Mouse (Mus musculus): Measurements from ENCODE around the gene Slc29a1. TPM values are rescaled to one million over a fixed set of nuclear protein-coding genes. Genes with fewer than 3 reads are reported as not detected.

The Slc29a1 gene
- polyA plus RNA-seq, 1 experiment, result 52.9 TPM

- WGBS, result 87% methylated on average over 8 of the region's 8 CpGs
- no peak for DNase-seq (ENCODE audit: low read depth, low spot score)
These were observed 24.1 kb downstream of the Slc29a1 start for GRCm38 (mm10) chr17:45575123-45575897.

DNA sequence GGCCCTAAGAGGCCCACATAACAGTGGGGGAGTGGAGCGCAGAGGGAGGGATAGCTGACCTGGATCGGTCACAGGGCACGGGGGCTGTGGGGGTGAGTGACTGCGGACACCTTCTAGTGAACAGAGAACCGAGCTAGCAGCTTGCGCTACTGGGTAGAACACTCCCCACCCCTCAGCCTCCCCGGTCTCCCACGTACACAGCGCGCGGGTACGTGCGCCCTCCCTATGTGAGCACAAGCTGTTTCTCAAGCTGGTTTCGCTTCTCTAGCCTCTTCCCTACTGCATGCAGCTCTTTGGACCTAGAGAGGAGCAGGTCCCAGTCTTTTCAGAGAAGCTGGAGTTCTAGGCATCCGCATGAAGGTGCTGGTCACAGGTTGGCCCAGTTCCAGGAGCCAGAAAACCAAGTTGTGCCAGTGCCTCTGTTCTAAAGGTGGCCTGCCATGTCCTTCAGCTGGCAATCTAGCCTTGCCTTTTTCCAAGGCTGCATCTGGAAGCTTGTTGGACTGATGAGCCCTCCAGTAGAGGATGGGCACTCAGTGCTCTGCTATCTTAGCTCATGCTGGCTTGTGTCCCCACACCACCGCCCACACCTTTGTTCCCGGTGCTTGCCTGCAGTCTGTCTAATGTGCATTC is 25.2 kb downstream of the Slc29a1 start:
- 3% methylated on average over 17 of the region's 17 CpGs for WGBS
- no peak for DNase-seq (ENCODE audit: low read depth, low spot score)

GRCm38 (mm10) chr17:45573780-45574123 is 25.7 kb downstream of the Slc29a1 start:
- under 1% methylated on average over 18 of the region's 18 CpGs for WGBS
- no peak for DNase-seq (ENCODE audit: low read depth, low spot score)

DNA sequence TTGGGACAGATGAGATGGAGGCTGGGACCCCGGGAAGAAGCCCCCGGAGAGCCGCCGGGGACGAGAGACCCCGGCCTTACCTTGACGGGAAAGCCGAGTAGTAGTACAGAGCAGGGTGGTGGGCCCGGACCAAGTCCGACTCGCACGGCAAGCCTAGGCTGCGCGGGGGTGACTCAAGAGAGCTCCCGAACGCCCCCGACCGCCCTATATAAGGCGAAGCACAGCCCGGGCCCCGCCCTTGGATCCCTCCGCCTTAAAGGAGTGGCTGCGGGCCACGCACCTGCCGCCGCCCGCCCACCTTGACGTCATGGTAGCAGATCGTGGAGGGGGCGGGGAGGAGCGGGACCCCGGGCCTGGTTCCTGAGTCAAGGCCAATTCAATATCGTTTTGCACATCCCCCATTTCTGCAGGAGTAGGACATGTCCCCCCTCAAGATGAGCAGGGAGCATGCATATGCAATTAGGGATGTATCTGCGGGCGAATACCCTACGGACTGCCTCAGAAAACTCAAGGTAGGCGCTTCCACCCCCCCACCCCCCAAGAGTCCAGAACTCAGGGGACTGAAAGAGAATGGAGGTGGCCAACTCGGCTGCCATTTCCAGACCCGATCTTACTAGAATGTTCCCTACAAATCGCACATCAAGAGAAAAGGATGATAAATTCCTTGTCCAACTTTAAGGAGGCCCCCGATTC is 26.2 kb downstream of the Slc29a1 start, which contains the start of gene Hsp90ab1:
Gene Hsp90ab1, minus strand, starts transcription at position 185 of the 693 bp plus-strand sequence.
- WGBS, result under 1% methylated on average over 41 of the region's 41 CpGs

GRCm38 (mm10) chr17:45572103-45573086 is 27.0 kb downstream of the Slc29a1 start:
- no peak for DNase-seq (ENCODE audit: low read depth, low spot score)
- 1% methylated on average over 57 of the region's 57 CpGs for WGBS

More for the DNA sequence above, 26.2 kb downstream of the Slc29a1 start, which contains the start of gene Hsp90ab1:
- DNase-seq (ENCODE audit: low read depth, low spot score), result no peak

DNA sequence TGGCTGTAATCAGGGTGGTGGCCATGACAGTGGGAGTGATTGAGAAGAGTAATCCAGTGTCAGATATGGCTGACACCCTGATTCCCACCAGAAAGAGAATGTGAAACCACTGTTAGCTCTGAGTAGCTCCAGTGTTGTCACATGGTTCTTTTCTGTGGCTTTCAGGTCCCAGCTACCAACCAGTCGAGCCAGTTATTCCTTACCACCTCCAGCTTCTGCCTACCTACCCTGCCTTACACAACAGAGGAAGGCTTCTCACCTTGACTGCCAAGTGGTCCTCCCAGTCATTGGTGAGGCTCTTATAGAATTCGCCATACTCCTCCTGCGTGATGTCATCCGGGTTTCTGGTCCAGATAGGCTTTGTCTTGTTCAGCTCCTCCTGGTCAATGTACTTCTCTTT is 29.4 kb downstream of the Slc29a1 start:
- WGBS, result 62% methylated on average over 4 of the region's 4 CpGs

DNA sequence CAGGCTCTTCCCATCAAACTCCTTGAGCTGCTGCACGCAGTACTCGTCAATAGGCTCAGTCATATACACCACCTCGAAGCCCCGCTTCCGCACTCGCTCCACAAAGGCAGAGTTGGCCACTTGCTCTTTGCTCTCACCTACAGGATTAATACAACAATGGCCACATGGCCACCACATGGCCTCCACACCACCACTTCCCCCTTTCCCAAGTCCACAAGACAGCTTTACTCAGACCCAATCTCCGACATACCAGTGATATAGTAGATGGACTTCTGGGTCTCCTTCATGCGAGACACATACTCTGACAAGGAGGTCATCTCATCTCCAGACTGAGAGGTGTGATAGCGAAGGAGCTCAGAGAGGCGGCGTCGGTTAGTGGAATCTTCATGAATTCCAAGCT is 30.4 kb downstream of the Slc29a1 start:
- no peak for DNase-seq (ENCODE audit: low read depth, low spot score)
- 86% methylated on average over 12 of the region's 12 CpGs for WGBS

More for the DNA sequence above, 29.4 kb downstream of the Slc29a1 start:
- DNase-seq (ENCODE audit: low read depth, low spot score), result no peak

- no peak for DNase-seq (ENCODE audit: low read depth, low spot score)
- WGBS, result 46% methylated on average over 4 of the region's 4 CpGs
These were observed 32.2 kb downstream of the Slc29a1 start for GRCm38 (mm10) chr17:45567162-45567601.

- 61% methylated on average over 18 of the region's 18 CpGs for WGBS
- DNase-seq (ENCODE audit: low read depth, low spot score), result no peak
These were observed 32.8 kb downstream of the Slc29a1 start for GRCm38 (mm10) chr17:45566360-45567161.

GRCm38 (mm10) chr17:45566031-45566359 is 33.4 kb downstream of the Slc29a1 start:
- 61% methylated on average over 1 of the region's 1 CpGs for WGBS
- no peak for DNase-seq (ENCODE audit: low read depth, low spot score)

DNA sequence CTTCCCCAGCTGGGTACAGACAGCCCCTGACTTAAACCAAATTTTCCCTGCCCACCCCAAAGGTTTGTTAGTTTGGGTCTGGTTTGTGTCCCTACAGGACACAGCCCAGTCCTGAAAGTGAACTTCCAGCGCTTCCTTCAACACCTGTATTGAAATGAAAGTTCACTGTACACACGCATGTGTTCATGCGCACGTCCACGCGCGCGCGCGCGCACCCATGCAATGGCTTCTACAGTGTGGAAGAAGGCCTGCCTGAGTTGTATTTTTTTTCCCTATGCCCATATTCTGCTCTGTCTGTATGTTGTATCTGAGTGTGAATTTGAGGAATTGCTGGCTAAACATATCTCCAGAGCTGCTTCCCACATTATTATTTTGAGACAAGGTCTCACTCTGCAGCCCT is 34.3 kb downstream of the Slc29a1 start:
- DNase-seq (ENCODE audit: low read depth, low spot score), result no peak
- WGBS, result 76% methylated on average over 11 of the region's 11 CpGs

DNA sequence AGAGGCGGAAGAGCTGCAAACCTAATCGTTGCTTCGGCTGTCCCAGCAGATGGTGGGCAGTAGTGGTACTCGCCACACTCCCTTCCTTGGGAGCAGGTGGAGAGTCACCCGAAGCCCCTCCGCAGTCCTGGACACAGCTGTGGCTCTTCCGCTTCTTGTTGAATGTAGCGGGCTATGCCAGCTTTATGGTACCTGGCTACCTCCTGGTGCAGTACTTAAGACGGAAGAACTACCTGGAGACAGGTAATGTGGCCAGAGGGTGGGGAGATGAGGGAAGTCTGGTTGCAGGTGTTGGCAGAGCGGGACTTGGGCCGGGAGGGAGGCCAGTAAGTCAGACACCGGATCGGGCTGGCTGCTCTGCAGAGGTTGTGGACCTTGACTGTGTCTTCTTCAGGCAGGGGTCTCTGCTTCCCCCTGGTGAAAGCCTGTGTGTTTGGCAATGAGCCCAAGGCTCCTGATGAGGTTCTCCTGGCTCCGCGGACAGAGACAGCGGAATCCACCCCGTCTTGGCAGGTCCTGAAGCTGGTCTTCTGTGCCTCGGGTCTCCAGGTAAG is 34.8 kb downstream of the Slc29a1 start:
- 7% methylated on average over 18 of the region's 18 CpGs for WGBS
- no peak for DNase-seq (ENCODE audit: low read depth, low spot score)

GRCm38 (mm10) chr17:45563655-45564530 is 35.5 kb downstream of the Slc29a1 start, which contains the start of gene Slc35b2:
Gene Slc35b2 (plus strand): TSS chr17:45563874.
- 1% methylated on average over 48 of the region's 61 CpGs for WGBS
- DNase-seq (ENCODE audit: low read depth, low spot score), result no peak

- 73% methylated on average over 12 of the region's 12 CpGs for WGBS
- no peak for DNase-seq (ENCODE audit: low read depth, low spot score)
These were observed 36.2 kb downstream of the Slc29a1 start for GRCm38 (mm10) chr17:45563216-45563615.

GRCm38 (mm10) chr17:45559732-45560525 is 39.5 kb downstream of the Slc29a1 start:
- WGBS, result 85% methylated on average over 15 of the region's 15 CpGs
- no peak for DNase-seq (ENCODE audit: low read depth, low spot score)

DNA sequence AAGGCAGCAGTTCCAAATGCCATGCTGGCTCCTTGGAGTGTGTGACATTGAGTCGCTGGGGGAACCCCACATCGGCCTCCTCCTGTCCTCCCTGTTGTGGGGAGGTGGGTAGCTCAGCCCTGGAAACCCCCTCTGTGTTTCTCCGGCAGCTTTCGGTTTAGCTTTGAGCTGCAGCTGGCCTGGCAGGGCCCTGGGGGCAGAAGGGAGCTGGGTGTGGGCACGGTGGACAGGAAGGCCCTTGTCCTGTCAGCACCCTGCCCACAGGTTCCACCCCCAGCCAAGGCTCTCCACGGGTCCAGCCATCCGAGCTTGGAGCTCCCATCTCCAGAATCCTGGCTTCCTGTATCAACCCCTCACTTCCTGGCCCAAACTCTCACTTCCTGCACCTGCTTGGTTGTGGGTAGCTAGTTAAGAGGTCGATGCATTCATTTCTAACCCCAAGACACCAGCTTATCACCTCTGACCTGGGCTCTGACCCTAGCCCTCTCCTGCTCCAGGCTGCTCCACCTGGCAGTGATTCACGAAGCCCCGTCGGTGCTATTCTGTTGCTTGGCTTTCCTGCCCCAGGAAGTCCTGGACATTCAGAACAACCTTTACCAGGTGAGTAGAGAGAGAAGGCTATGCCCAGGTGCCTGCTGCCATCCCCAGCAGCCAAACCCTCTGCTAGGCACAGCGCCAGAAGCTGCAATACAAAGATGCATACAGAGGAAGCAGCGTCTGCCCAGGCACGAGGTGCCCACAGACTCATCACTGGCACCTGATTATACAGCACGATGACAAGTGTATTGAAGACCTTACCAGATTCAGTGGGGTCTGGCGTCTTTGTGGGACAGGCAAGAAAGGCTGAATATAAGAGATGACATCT is 41.2 kb downstream of the Slc29a1 start:
- DNase-seq (ENCODE audit: low read depth, low spot score), result no peak
- 65% methylated on average over 16 of the region's 16 CpGs for WGBS
